Mouse (Mus musculus): ENCODE data around the gene Elmo3.

DNA sequence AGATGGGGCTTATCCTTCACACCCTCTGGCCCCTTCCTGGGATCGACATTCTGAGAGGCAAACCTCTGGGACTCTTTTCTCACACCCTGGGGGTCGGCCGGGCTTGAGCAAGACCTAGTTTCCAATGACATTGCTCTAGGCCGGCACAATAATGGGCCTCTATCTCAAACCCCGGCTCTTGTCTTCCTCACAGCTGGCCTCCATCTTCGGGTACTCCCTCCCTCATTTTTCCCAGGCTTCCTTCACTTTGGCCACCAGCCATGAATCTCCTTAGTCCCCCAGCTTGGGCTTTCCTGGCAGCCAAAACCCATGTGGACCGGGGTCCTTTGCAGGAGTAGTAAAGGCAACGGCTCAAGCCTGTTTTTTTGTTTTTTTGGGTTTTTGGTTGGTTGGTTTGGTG is 36.0 kb downstream of the Elmo3 start:
- TF ChIP-seq HCFC1 (IDR thresholded peaks at IDR 0.05; ENCODE audit: low read depth, low read length) = no peak
- no peak for TF ChIP-seq MAFK (IDR thresholded peaks at IDR 0.05; ENCODE audit: borderline replicate concordance, low read depth, low read length)
- no peak for TF ChIP-seq CTCF (IDR thresholded peaks at IDR 0.05 in 2 of 3, conservative IDR thresholded peaks at IDR 0.05 in 1 of 3; ENCODE audit: control insufficient read depth in 1 of 3, insufficient read depth in 1 of 3, low read depth in 2 of 3, low read length in 3 of 3, poor library complexity in 1 of 3, severe bottlenecking in 1 of 3)
- no peak for TF ChIP-seq POLR2A (IDR thresholded peaks at IDR 0.05; ENCODE audit: control insufficient read depth in 1 of 2, insufficient read depth in 1 of 2, low read depth in 1 of 2, low read length in 2 of 2, poor library complexity in 1 of 2)
- TF ChIP-seq MEF2A (IDR thresholded peaks at IDR 0.05; ENCODE audit: extremely low read depth, insufficient replicate concordance, low read depth, low read length, poor library complexity, severe bottlenecking) = no peak
- no peak for TF ChIP-seq EP300 (IDR thresholded peaks at IDR 0.05; ENCODE audit: low read depth in 1 of 2, low read length in 2 of 2)
- TF ChIP-seq GATA1 (IDR thresholded peaks at IDR 0.05; ENCODE audit: low read depth, low read length) = no peak
- no peak for TF ChIP-seq GABPA (IDR thresholded peaks at IDR 0.05; ENCODE audit: low read depth, low read length)
- TF ChIP-seq ETS1 (IDR thresholded peaks at IDR 0.05; ENCODE audit: low read depth, low read length) = no peak
- TF ChIP-seq ZNF384 (IDR thresholded peaks at IDR 0.05; ENCODE audit: low read depth, low read length) = no peak

Measured in MEL (cell line).